Mouse (Mus musculus): ENCODE results near the gene Olfr1208.

DNA sequence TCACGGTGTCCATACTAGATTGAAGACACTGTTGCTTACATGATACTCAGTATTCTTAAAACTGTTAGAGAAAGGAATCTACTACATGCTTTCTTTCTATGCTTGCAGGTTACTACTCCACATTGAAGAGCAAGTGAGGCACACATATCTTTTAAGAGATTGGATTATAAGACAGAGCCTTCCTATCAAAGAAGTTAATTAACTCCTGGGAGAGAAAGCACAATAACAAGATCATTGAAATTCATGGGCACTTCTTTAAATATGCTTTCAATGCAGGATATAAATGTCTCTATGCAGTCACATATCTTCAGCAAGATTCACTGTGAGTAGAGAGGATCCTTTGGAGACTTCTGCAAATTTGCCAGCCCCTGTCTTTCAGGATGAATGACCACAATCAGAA lies 53.1 kb downstream of the Olfr1208 start, which contains the start of gene Olfr1204:
- TF ChIP-seq CTCF (IDR thresholded peaks at IDR 0.05; ENCODE audit: borderline replicate concordance, insufficient read depth, low read depth, low read length) (no peak), POLR2A (IDR thresholded peaks at IDR 0.05; ENCODE audit: borderline replicate concordance, insufficient read depth, low read length) (no peak)

Measured in cerebellum, adult 2 months (tissue).